Mouse (Mus musculus) limb, embryonic 15.5 days (tissue): ENCODE data around the gene Ccdc34. TPM values are rescaled to one million over a fixed set of nuclear protein-coding genes. Genes with fewer than 3 reads are reported as not detected.

ENCODE experiments used
- ATAC-seq: fragments of 200-750 bp; cut with Nextera tagmentation; 2 replicates; pipeline ENCODE4 v1.8.0; 2017; ENCODE audit warnings: low read depth, moderate TSS enrichment; ENCODE audit not compliant: insufficient number of reproducible peaks, low FRiP score, low TSS enrichment
- H3K27ac ChIP-seq: fragments of 300-500 bp; sonication (generic); 2 replicates; pipeline ENCODE4 v1.5.1; 2015; ENCODE audit warnings: moderate library complexity, mild to moderate bottlenecking, inconsistent platforms
- H3K27me3 ChIP-seq: fragments of 300-500 bp; sonication (generic); 2 replicates; pipeline ENCODE4 v1.6.1; 2015; ENCODE audit warnings: inconsistent platforms
- H3K36me3 ChIP-seq: fragments of 300-500 bp; sonication (generic); 2 replicates; pipeline ENCODE4 v1.6.1; 2015; ENCODE audit warnings: inconsistent platforms
- H3K4me1 ChIP-seq: fragments of 300-500 bp; sonication (generic); 2 replicates; pipeline ENCODE4 v1.6.1; 2015; ENCODE audit warnings: inconsistent platforms
- H3K4me2 ChIP-seq: fragments of 300-500 bp; sonication (generic); 2 replicates; pipeline ENCODE4 v1.6.1; 2015; ENCODE audit warnings: mild to moderate bottlenecking, inconsistent platforms
- H3K4me3 ChIP-seq: fragments of 300-500 bp; sonication (generic); 2 replicates; pipeline ENCODE4 v1.5.1; 2015; ENCODE audit warnings: mild to moderate bottlenecking, inconsistent platforms
- H3K9ac ChIP-seq: fragments of 300-500 bp; sonication (generic); 2 replicates; pipeline ENCODE4 v1.6.1; 2015; ENCODE audit warnings: inconsistent platforms
- H3K9me3 ChIP-seq: fragments of 300-500 bp; sonication (generic); 2 replicates; pipeline ENCODE4 v1.6.1; 2016; ENCODE audit warnings: inconsistent platforms
- WGBS: fragments of 180-500 bp; shearing (Covaris S2); methylation state at CpG from one replicate; pipeline ENCODE4 v1.1.7; 2015; 5-methylcytosine and 5-hydroxymethylcytosine counted together
- polyA plus RNA-seq: library from polyadenylated mRNA; unstranded; fragments of >200 nt; fragmentation: Nextera tagmentation; extraction: Ambion mirVana; gene quantifications from 2 replicates; pipeline ENCODE4 v1.2.1, GENCODE M21; 2015

Ccdc34 gene
- polyA plus RNA-seq, 1 experiment from 2014 or later = 38.5 TPM

GRCm38 (mm10) chr2:110168361-110168760, 150.7 kb downstream of the Ccdc34 start:
- Histone ChIP-seq H3K9ac (no peak overlapping the region), H3K36me3 (no peaks in the 10 kb centered on the region), H3K27me3 (no peaks in the 10 kb centered on the region), H3K4me3 (no peak overlapping the region), H3K4me1 (peaks cover 6% of the 10 kb centered on the region), H3K4me2 (no peak overlapping the region), H3K27ac (no peak overlapping the region), H3K9me3 (no peaks in the 10 kb centered on the region)
- no peak for ATAC-seq

GRCm38 (mm10) chr2:110172456-110172855, 154.8 kb downstream of the Ccdc34 start:
- Histone ChIP-seq H3K4me1 (peaks cover 31% of the 10 kb centered on the region), H3K9ac (no peak overlapping the region), H3K9me3 (no peaks in the 10 kb centered on the region), H3K4me2 (no peak overlapping the region), H3K4me3 (no peak overlapping the region), H3K27ac (no peak overlapping the region), H3K27me3 (no peaks in the 10 kb centered on the region), H3K36me3 (no peaks in the 10 kb centered on the region)
- 58% methylated on average over 7 of the region's 7 CpGs for WGBS
- ATAC-seq = no peak

- 31% methylated on average over 7 of the region's 7 CpGs for WGBS
- no peaks in the 10 kb centered on the region for H3K9me3 ChIP-seq
- H3K4me1 ChIP-seq = peaks cover 38% of the 10 kb centered on the region
- no peak overlapping the region for H3K9ac ChIP-seq
- H3K4me2 ChIP-seq = no peak overlapping the region
- peak overlapping the region; percentile 57 for H3K27ac ChIP-seq
- H3K4me3 ChIP-seq = no peak overlapping the region
- no peaks in the 10 kb centered on the region for H3K36me3 ChIP-seq
- ATAC-seq = peak; percentile 38; the same call in 1 of the 2 replicates
- no peaks in the 10 kb centered on the region for H3K27me3 ChIP-seq
These were observed 156.2 kb downstream of the Ccdc34 start for GRCm38 (mm10) chr2:110173818-110174247.

GRCm38 (mm10) chr2:110176761-110177400, 159.3 kb downstream of the Ccdc34 start:
- no peak for ATAC-seq
- H3K4me2 ChIP-seq = no peak overlapping the region
- peaks cover 56% of the 10 kb centered on the region for H3K4me1 ChIP-seq
- H3K9ac ChIP-seq = no peak overlapping the region
- no peaks in the 10 kb centered on the region for H3K27me3 ChIP-seq
- H3K9me3 ChIP-seq = no peaks in the 10 kb centered on the region
- H3K27ac ChIP-seq = peak overlapping the region; percentile 87
- WGBS = 28% methylated on average over 2 of the region's 2 CpGs
- H3K36me3 ChIP-seq = no peaks in the 10 kb centered on the region
- H3K4me3 ChIP-seq = no peak overlapping the region

- Histone ChIP-seq H3K27ac (peak overlapping the region; percentile 87), H3K9ac (no peak overlapping the region), H3K4me1 (peaks cover 61% of the 10 kb centered on the region), H3K4me2 (no peak overlapping the region), H3K9me3 (no peaks in the 10 kb centered on the region), H3K27me3 (no peaks in the 10 kb centered on the region), H3K36me3 (no peaks in the 10 kb centered on the region), H3K4me3 (no peak overlapping the region)
- 54% methylated on average over 2 of the region's 2 CpGs for WGBS
- no peak for ATAC-seq
These were observed 159.8 kb downstream of the Ccdc34 start for GRCm38 (mm10) chr2:110177406-110177805.

- WGBS = 32% methylated on average over 7 of the region's 7 CpGs
- Histone ChIP-seq H3K4me2 (no peak overlapping the region; the same call in 1 of the 2 replicates), H3K9me3 (no peaks in the 10 kb centered on the region), H3K27me3 (no peaks in the 10 kb centered on the region), H3K4me1 (peaks cover 63% of the 10 kb centered on the region), H3K27ac (peak overlapping the region; percentile 87), H3K9ac (no peak overlapping the region), H3K4me3 (no peak overlapping the region), H3K36me3 (no peaks in the 10 kb centered on the region)
- no peak for ATAC-seq
These were observed 160.3 kb downstream of the Ccdc34 start for GRCm38 (mm10) chr2:110177879-110178278.

- H3K4me2 ChIP-seq = no peak overlapping the region
- no peak overlapping the region for H3K9ac ChIP-seq
- peaks cover 53% of the 10 kb centered on the region for H3K4me1 ChIP-seq
- 34% methylated on average over 10 of the region's 10 CpGs for WGBS
- H3K27ac ChIP-seq = peak overlapping the region; percentile 74
- peak; percentile 56; the same call in 1 of the 2 replicates for ATAC-seq
- H3K9me3 ChIP-seq = no peaks in the 10 kb centered on the region
- no peaks in the 10 kb centered on the region for H3K36me3 ChIP-seq
- H3K4me3 ChIP-seq = no peak overlapping the region
- no peaks in the 10 kb centered on the region for H3K27me3 ChIP-seq
These were observed 162.2 kb downstream of the Ccdc34 start for GRCm38 (mm10) chr2:110179669-110180315.

GRCm38 (mm10) chr2:110180316-110180670, 162.7 kb downstream of the Ccdc34 start:
- Histone ChIP-seq H3K36me3 (no peaks in the 10 kb centered on the region), H3K4me1 (peaks cover 53% of the 10 kb centered on the region), H3K27me3 (no peaks in the 10 kb centered on the region), H3K27ac (peak overlapping the region; percentile 74), H3K9ac (no peak overlapping the region), H3K4me3 (no peak overlapping the region), H3K9me3 (no peaks in the 10 kb centered on the region), H3K4me2 (no peak overlapping the region)
- ATAC-seq = no peak
- 64% methylated on average over 7 of the region's 7 CpGs for WGBS

- no peaks in the 10 kb centered on the region for H3K27me3 ChIP-seq
- H3K4me3 ChIP-seq = no peak overlapping the region
- no peak overlapping the region for H3K4me2 ChIP-seq
- H3K9ac ChIP-seq = no peak overlapping the region
- WGBS = 81% methylated on average over 6 of the region's 6 CpGs
- no peak overlapping the region for H3K27ac ChIP-seq
- H3K9me3 ChIP-seq = no peaks in the 10 kb centered on the region
- H3K36me3 ChIP-seq = no peaks in the 10 kb centered on the region
- ATAC-seq = no peak
- H3K4me1 ChIP-seq = peaks cover 44% of the 10 kb centered on the region
These were observed 164.0 kb downstream of the Ccdc34 start for GRCm38 (mm10) chr2:110181666-110182065.

- H3K4me1 ChIP-seq = peaks cover 39% of the 10 kb centered on the region
- WGBS = 33% methylated on average over 6 of the region's 6 CpGs
- no peaks in the 10 kb centered on the region for H3K36me3 ChIP-seq
- no peak overlapping the region for H3K4me3 ChIP-seq
- no peak overlapping the region for H3K9ac ChIP-seq
- no peak for ATAC-seq
- peak overlapping the region; percentile 50; the same call in 1 of the 2 replicates for H3K27ac ChIP-seq
- no peaks in the 10 kb centered on the region for H3K27me3 ChIP-seq
- H3K9me3 ChIP-seq = no peaks in the 10 kb centered on the region
- H3K4me2 ChIP-seq = no peak overlapping the region
These were observed 164.6 kb downstream of the Ccdc34 start for GRCm38 (mm10) chr2:110182248-110182647.

- Histone ChIP-seq H3K4me1 (peaks cover 34% of the 10 kb centered on the region), H3K4me3 (no peak overlapping the region), H3K9ac (no peak overlapping the region), H3K9me3 (no peaks in the 10 kb centered on the region), H3K36me3 (no peaks in the 10 kb centered on the region), H3K27me3 (no peaks in the 10 kb centered on the region), H3K27ac (peak overlapping the region; percentile 50; the same call in 1 of the 2 replicates), H3K4me2 (no peak overlapping the region)
- ATAC-seq = no peak
- 85% methylated on average over 4 of the region's 4 CpGs for WGBS
These were observed 165.3 kb downstream of the Ccdc34 start for GRCm38 (mm10) chr2:110182795-110183486.

GRCm38 (mm10) chr2:110184071-110184470, 166.5 kb downstream of the Ccdc34 start:
- Histone ChIP-seq H3K9me3 (no peaks in the 10 kb centered on the region), H3K4me1 (peaks cover 32% of the 10 kb centered on the region), H3K27me3 (no peaks in the 10 kb centered on the region), H3K4me2 (no peak overlapping the region), H3K9ac (no peak overlapping the region), H3K27ac (no peak overlapping the region), H3K4me3 (no peak overlapping the region), H3K36me3 (no peaks in the 10 kb centered on the region)
- 82% methylated on average over 1 of the region's 1 CpGs for WGBS
- no peak for ATAC-seq
